Mouse (Mus musculus) G1E-ER4 (cell line): ENCODE measurements around the gene Abcg8. TPM values are rescaled to one million over a fixed set of nuclear protein-coding genes. Genes with fewer than 3 reads are reported as not detected.

Source experiments
- GATA1 ChIP-seq: IDR thresholded peaks from one replicate; pipeline ENCODE4 v1.8.0; 2012; ENCODE audit warnings: low read length, inconsistent platforms
- polyA plus RNA-seq: library from polyadenylated mRNA; stranded (reverse); fragments of >175 nt; gene quantifications from 2 replicates; pipeline ENCODE4 v1.2.3, GENCODE M21; 2012

Abcg8 gene
- polyA plus RNA-seq = not detected in 2 replicates

- no peak for TF ChIP-seq GATA1
Measured at GRCm38 (mm10) chr17:84675951-84676366, at the start of gene Abcg8. Gene Abcg8, plus strand, starts transcription at chr17:84676302.

DNA sequence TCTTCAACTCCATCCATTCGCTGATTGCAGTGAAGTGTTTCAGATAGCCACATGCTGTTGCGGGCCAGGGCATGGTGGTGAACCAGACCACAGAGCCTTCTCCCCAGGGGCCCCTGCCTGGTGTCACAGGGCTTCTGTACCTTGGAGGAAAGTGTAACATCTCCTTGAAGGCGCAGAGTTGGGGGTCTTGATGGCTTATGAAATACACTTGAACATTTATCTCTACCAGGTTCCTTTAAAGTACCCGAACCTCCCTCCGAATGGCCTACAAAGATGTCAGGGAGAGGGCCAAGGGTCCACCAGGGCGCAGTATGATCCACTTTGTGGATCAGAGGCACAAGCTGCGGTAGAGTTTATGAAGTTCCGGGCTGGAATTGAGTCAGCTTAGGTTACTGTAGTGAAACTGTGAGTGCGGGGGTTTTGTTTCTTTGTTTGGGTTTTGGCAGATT is 49.2 kb upstream of the Abcg8 start:
- TF ChIP-seq GATA1 = no peak

DNA sequence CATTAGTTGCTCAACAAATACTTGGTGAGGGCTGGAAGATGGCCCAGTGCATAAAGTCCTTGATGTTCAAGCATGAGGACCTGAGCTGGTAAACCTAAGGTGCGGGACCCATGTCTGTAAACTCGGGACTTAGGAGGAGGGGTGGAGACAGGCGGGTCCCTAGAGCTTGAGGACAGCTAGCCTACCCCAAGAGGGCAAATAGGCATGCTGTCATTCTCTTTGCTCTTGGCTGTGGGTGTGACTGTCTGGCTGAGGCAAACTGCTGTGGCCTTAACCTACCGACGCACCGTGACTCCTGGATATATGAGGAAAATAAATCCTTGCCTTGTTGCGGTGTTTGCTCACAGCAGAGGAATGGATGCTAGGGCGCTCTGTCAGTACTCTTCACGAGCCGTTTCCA is 48.4 kb upstream of the Abcg8 start:
- no peak for TF ChIP-seq GATA1

DNA sequence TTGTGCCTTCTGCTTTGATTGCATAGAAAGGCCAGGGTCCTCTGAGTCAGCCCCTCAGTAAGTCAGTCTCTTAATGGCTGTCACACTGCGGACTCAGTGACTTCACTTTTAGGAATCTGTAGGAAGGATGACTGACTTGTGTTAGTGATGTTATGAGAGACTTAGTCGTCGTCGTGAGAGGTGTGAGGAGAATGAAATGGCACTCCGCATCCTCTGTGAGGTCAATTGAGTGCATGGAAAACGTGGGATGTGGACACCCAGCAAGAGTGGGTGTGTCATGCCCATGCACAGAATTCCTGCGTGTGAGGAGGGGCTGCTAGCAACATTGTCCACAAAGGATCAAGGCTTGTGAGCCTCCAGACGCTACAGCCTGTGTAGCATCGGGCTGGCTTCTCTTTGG is 47.5 kb upstream of the Abcg8 start:
- no peak for TF ChIP-seq GATA1

GRCm38 (mm10) chr17:84631836-84632235 is 44.3 kb upstream of the Abcg8 start:
- no peak for TF ChIP-seq GATA1

DNA sequence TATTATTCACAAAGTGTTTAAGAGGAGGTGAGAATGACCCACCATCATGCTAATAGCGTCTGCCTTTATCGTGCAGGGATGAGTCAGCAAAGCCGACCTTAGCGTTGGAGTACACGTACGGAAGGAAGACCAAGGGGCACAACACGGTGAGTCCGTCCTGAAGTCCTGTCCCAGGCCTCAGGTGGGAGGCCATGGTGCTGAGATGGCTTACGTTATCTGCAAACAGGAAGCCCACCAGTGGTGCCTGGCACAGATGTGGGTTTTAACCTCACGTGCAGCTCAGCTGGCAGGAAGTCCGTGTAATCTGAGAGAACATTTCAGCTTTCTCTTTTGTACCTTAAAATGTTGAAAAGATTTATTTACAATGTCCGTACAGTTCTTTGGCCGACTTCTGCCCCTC is 42.7 kb upstream of the Abcg8 start:
- TF ChIP-seq GATA1 = no peak

DNA sequence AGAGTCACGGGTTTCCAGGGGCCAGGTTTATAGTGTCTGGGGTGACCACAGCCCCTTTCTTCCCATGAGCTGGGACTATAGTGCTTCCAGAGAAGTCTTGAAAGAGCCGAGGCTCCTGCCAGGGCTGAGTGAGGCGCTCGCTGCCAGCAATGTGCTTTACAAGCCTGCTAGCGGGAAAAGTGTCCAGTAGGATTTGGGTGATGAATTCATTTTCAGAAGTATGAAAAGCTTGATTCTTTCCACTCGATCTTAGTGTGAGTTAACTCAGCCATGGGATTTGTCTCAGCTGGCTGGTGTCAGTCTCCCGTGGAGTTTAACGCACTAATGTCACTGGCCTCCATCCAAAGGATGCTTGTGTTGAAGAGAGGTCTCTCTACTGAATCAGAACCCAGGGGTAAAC is 39.8 kb upstream of the Abcg8 start:
- TF ChIP-seq GATA1 = no peak

- no peak for TF ChIP-seq GATA1
Measured at GRCm38 (mm10) chr17:84637971-84638370, 38.1 kb upstream of the Abcg8 start.

DNA sequence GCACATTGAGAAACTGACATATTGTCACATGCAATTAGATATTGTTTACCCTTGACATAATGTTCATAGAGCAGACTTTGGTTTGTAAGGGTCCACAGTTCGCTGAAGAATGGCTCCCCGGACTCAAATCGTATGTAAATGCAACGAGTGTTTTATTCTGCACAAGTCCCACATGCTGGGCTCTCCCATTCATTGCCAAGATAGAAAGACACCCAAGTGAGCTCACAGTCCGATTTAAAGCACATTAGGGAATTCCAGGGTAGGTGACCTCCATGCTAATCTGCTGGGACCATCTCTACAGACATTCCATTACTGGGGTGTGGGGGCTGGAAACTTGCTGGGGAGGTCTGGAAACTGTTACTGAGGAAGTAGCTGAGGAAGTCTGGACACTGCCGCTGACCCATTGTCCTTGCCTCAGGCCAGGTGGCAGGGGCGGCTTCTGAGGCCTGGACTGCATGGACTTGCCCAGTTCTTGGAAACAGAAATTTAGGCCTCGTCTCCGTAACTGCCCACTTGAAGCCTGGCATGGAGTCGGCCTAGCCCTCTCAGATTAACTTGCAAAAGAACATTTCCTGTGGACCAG is 36.2 kb upstream of the Abcg8 start:
- TF ChIP-seq GATA1 = no peak

- no peak for TF ChIP-seq GATA1
Measured at GRCm38 (mm10) chr17:84641893-84642292, 34.2 kb upstream of the Abcg8 start.

DNA sequence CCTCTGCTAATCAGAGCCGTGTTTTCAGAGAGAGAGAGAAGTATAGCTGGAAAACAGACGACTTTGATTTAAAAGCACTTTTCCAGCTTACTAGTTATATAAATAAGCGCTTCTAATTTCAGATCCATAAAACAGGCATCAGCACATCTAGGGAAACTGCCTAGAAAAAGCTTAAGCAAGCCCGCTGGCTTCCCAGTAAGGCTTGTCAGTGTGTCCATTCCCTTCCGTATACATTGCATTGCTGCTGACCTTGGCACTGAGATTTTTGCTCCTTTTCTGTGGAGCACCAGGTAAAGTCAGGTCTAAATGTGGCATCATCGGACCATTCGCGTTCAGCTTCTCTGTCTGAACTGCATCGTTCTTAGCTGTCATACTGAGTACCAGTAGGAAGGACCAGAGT is 33.8 kb upstream of the Abcg8 start:
- no peak for TF ChIP-seq GATA1

GRCm38 (mm10) chr17:84644292-84645050 is 31.6 kb upstream of the Abcg8 start:
- no peak for TF ChIP-seq GATA1

DNA sequence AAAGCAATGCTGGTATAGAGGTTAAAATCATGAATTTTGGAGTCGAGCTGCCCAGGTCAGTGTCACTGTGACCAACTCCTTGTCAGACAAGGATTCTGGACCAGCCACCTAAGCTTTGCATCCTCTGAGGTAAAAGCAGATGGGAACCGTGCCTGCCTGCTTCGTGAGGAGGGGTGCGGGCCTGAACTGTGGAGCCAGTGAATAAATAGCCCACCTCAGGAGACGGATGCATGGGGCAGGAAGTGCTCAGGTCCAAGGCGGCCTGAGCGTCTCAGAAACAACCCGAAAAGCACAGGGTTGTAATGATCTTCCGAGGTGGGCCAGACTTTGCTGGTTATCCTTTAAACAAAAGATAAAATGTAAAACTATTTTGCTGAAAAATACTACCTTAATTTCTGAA is 31.0 kb upstream of the Abcg8 start:
- TF ChIP-seq GATA1 = no peak

- TF ChIP-seq GATA1 = no peak
Measured at GRCm38 (mm10) chr17:84645894-84646293, 30.2 kb upstream of the Abcg8 start.

GRCm38 (mm10) chr17:84646477-84646876 is 29.6 kb upstream of the Abcg8 start:
- TF ChIP-seq GATA1 = no peak

- TF ChIP-seq GATA1 = no peak
Measured at GRCm38 (mm10) chr17:84647630-84648029, 28.5 kb upstream of the Abcg8 start.
